Comparison of ENCODE assay signal across 8 mouse cellular contexts in the genomic region with DNA sequence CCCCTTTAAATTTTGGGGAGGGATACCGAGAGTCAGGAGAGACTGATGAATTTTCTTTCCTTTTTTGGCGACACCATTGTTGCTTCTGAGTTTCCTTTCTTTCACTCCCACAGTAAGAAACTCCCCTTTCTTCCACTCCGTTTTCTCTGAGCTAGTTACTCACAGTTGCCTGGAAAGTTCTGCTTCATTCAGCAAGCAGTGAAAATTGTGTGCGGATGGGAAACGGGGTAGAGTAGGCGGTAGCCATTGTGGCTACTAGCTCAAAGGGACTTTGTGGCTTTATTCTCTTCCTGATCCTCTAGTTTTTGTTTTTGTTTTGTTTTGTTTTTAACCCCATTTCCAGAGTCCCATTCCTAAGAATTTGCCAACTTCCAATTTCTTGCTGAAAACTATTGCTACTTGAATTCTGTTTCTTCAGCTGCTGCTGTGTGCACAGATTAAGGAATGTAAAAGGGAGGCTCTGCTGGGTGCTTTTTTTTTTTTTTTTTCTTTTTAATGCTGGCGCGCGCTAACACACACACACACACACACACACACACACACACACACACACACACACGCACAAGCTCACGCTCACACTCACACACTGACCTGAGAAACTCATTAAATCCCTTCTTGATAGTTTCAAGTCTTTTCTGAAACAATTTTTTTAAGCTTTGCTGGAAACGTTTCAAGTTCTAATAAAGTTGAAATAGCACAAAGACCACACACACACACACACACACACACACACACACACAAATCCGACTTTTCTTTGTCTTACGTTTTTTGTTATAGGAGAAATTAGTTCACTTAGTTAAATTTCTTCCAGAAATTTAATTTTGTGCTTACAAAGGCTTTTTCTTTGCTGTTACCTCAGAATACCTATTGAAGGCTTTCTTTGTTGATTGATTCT. TPM values are rescaled to one million over a fixed set of nuclear protein-coding genes. Genes with fewer than 3 reads are reported as not detected.
DNase-seq lines count a peak whose midpoint lies in the region; ATAC-seq lines count a peak whose summit lies in the region.

No protein-coding gene starts in this region.

- peak overlapping the region; percentile 90 for H3K27ac ChIP-seq in heart, embryonic 16.5 days (ENCODE audit: low read length)

- 10% methylated on average over 12 of the region's 14 CpGs for WGBS in heart, embryonic 16.5 days

- H3K4me1 ChIP-seq in heart, embryonic 16.5 days (ENCODE audit: control insufficient read depth, insufficient read depth, low read length) = no peaks in the 10 kb centered on the region

- peak overlapping the region; percentile 67 for H3K4me3 ChIP-seq in heart, embryonic 16.5 days (ENCODE audit: low read length)

- H3K9ac ChIP-seq in heart, embryonic 16.5 days (ENCODE audit: low read length) = peak overlapping the region; percentile 76

- H3K36me3 ChIP-seq in heart, embryonic 16.5 days (ENCODE audit: control insufficient read depth, insufficient read depth) = no peaks in the 10 kb centered on the region

- H3K4me2 ChIP-seq in heart, embryonic 16.5 days (ENCODE audit: low read depth, low read length) = peak overlapping the region; percentile 69

- no peaks in the 10 kb centered on the region for H3K9me3 ChIP-seq in heart, embryonic 16.5 days (replicated peaks; ENCODE audit: control insufficient read depth, low read length)

- peaks cover 2% of the 10 kb centered on the region; the same call in 1 of the 2 replicates for H3K27me3 ChIP-seq in heart, embryonic 16.5 days (ENCODE audit: control insufficient read depth, insufficient read depth, low read length)

- peak; percentile 10 for DNase-seq in kidney, postnatal 4 days
- DNase-seq in kidney, adult 18-20 months = no peak
- DNase-seq in embryo, embryonic 10 days (ENCODE audit: low spot score) = peak; percentile 21
- peak; percentile 30 for DNase-seq in mesoderm, embryonic 11.5 days (ENCODE audit: low read depth, low spot score)
- no peak for DNase-seq in c-Kit-positive CD71-positive TER-119-positive erythroid progenitor cells, embryonic 14.5 days (ENCODE audit: low spot score)
- DNase-seq in cerebellum, adult 11-12 months = no peak
- no peak for DNase-seq in urinary bladder, postnatal 36 days (ENCODE audit: low spot score in 2 of 2)

- no peak for ATAC-seq in heart, embryonic 16.5 days (replicated peaks; ENCODE audit: extremely low read depth, insufficient read depth, low FRiP score)

RNA-seq across cellular contexts. Expression of gene Tmem47, which starts 1.5 kb away (rescaled TPM):
- polyA plus RNA-seq in heart, embryonic 16.5 days (2015; fragmentation: Nextera tagmentation; extraction: Ambion mirVana) = 20.1 and 25.1 TPM in 2 replicates

Comparison
In these comparisons a context has a peak if more than half of its experiments do, and no peak if none do; other contexts are left out.
1. DNase-seq: peak in kidney, postnatal 4 days (2 of 2), embryo, embryonic 10 days (single experiment) and mesoderm, embryonic 11.5 days (single experiment); none in kidney, adult 18-20 months (single experiment), c-Kit-positive CD71-positive TER-119-positive erythroid progenitor cells, embryonic 14.5 days (single experiment), cerebellum, adult 11-12 months (single experiment) and urinary bladder, postnatal 36 days (0 of 2).